Comparison of ENCODE assay signal across 8 mouse cellular contexts in the genomic region with DNA sequence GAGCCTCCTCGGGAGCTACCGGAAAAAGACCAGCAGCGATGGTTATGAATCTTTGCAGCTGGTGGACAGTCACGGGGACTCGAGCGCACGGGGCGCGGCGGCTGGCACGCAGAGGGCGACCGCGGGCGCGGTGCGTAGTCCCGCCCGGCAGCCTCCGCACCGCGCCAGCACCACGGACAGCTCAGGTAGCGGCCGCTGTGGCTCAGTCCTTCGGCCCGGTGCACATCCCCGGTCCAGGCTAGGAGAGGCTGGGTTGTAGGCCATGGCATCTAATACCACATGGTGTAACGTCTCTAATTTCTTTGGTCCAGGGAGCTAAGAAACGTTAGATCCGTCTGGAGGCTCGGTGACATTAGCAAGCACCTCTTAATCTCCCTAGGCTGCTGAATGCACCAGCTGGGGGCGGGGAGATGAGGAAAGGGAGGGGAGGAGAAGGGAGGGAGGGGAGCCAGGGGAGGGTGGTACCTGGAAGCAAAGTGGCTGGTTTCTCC. TPM values are rescaled to one million over a fixed set of nuclear protein-coding genes. Genes with fewer than 3 reads are reported as not detected.
A peak's percentile ranks its signal among the peaks of the same experiment; 100 is the strongest.
DNase-seq lines count a peak whose midpoint lies in the region; ATAC-seq and TF ChIP-seq lines count a peak whose summit lies in the region.

No protein-coding gene starts in this region.

- peaks cover 12% of the 10 kb centered on the region; the same call in 1 of the 2 replicates for H3K4me1 ChIP-seq in embryonic facial prominence, embryonic 12.5 days
- H3K4me1 ChIP-seq in limb, embryonic 12.5 days (replicated peaks) = peaks cover 13% of the 10 kb centered on the region; the same call in 1 of the 2 replicates
- H3K4me1 ChIP-seq in midbrain, embryonic 13.5 days (replicated peaks) = peaks cover 25% of the 10 kb centered on the region
- no peaks in the 10 kb centered on the region for H3K4me1 ChIP-seq in stomach, postnatal 0 days (replicated peaks; ENCODE audit: control insufficient read depth, insufficient read depth)

- no peak for TF ChIP-seq CTCF in stomach, postnatal 0 days (IDR thresholded peaks at IDR 0.05; ENCODE audit: low read depth)

- H3K4me2 ChIP-seq in embryonic facial prominence, embryonic 12.5 days (replicated peaks) = peak overlapping the region; percentile 79
- peak overlapping the region; percentile 66 for H3K4me2 ChIP-seq in limb, embryonic 12.5 days
- peak overlapping the region; percentile 71 for H3K4me2 ChIP-seq in midbrain, embryonic 13.5 days (replicated peaks)
- peak overlapping the region; percentile 45 for H3K4me2 ChIP-seq in stomach, postnatal 0 days (replicated peaks; ENCODE audit: low read depth)

- DNase-seq in MN1 (ENCODE audit: low spot score) = peak; percentile 53
- peak; percentile 72 for DNase-seq in adrenal gland, postnatal 25 days
- DNase-seq in heart, postnatal 4 days = peak; percentile 70
- peak; percentile 75 for DNase-seq in stomach, postnatal 0 days (ENCODE audit: low spot score)
- no peak for DNase-seq in spleen, adult 12 weeks (ENCODE audit: low spot score)

- TF ChIP-seq EP300 in stomach, postnatal 0 days (optimal IDR thresholded peaks at IDR 0.05) = no peak

- peak overlapping the region; percentile 41 for H3K4me3 ChIP-seq in embryonic facial prominence, embryonic 12.5 days
- peak overlapping the region; percentile 33 for H3K4me3 ChIP-seq in limb, embryonic 12.5 days (replicated peaks)
- peak overlapping the region; percentile 65 for H3K4me3 ChIP-seq in midbrain, embryonic 13.5 days (replicated peaks)
- peak overlapping the region; percentile 26; the same call in 1 of the 2 replicates for H3K4me3 ChIP-seq in stomach, postnatal 0 days (ENCODE audit: low read depth, low read length)

- peak overlapping the region; percentile 30; the same call in 1 of the 2 replicates for H3K27ac ChIP-seq in embryonic facial prominence, embryonic 12.5 days
- no peak overlapping the region for H3K27ac ChIP-seq in limb, embryonic 12.5 days
- peak overlapping the region; percentile 96 for H3K27ac ChIP-seq in midbrain, embryonic 13.5 days
- H3K27ac ChIP-seq in stomach, postnatal 0 days (replicated peaks) = no peak overlapping the region

- WGBS in embryonic facial prominence, embryonic 12.5 days = under 1% methylated on average over 33 of the region's 33 CpGs
- under 1% methylated on average over 33 of the region's 33 CpGs for WGBS in limb, embryonic 12.5 days
- WGBS in midbrain, embryonic 13.5 days = under 1% methylated on average over 33 of the region's 33 CpGs
- under 1% methylated on average over 33 of the region's 33 CpGs for WGBS in stomach, postnatal 0 days

- peaks cover 27% of the 10 kb centered on the region for H3K27me3 ChIP-seq in embryonic facial prominence, embryonic 12.5 days
- peaks cover 35% of the 10 kb centered on the region for H3K27me3 ChIP-seq in limb, embryonic 12.5 days
- H3K27me3 ChIP-seq in midbrain, embryonic 13.5 days = peaks cover 11% of the 10 kb centered on the region
- H3K27me3 ChIP-seq in stomach, postnatal 0 days (ENCODE audit: control insufficient read depth, insufficient read depth, low read length) = no peaks in the 10 kb centered on the region

- H3K36me3 ChIP-seq in embryonic facial prominence, embryonic 12.5 days = no peaks in the 10 kb centered on the region
- no peaks in the 10 kb centered on the region for H3K36me3 ChIP-seq in limb, embryonic 12.5 days
- H3K36me3 ChIP-seq in midbrain, embryonic 13.5 days = no peaks in the 10 kb centered on the region
- H3K36me3 ChIP-seq in stomach, postnatal 0 days (ENCODE audit: control insufficient read depth, insufficient read depth, low read length) = no peaks in the 10 kb centered on the region

- H3K9me3 ChIP-seq in embryonic facial prominence, embryonic 12.5 days = no peaks in the 10 kb centered on the region
- H3K9me3 ChIP-seq in limb, embryonic 12.5 days = no peaks in the 10 kb centered on the region
- no peaks in the 10 kb centered on the region for H3K9me3 ChIP-seq in midbrain, embryonic 13.5 days
- H3K9me3 ChIP-seq in stomach, postnatal 0 days (ENCODE audit: control insufficient read depth, low read length) = no peaks in the 10 kb centered on the region

- no peak overlapping the region for H3K9ac ChIP-seq in embryonic facial prominence, embryonic 12.5 days
- no peak overlapping the region for H3K9ac ChIP-seq in limb, embryonic 12.5 days (replicated peaks)
- peak overlapping the region; percentile 78 for H3K9ac ChIP-seq in midbrain, embryonic 13.5 days (replicated peaks)
- no peak overlapping the region for H3K9ac ChIP-seq in stomach, postnatal 0 days (ENCODE audit: low read length)

- peak; percentile 83 for ATAC-seq in embryonic facial prominence, embryonic 12.5 days (ENCODE audit: insufficient number of reproducible peaks, insufficient read depth, low FRiP score, low TSS enrichment)
- peak; percentile 85 for ATAC-seq in limb, embryonic 12.5 days (ENCODE audit: insufficient number of reproducible peaks, insufficient read depth, low FRiP score, low TSS enrichment, low read depth)
- peak; percentile 95 for ATAC-seq in midbrain, embryonic 13.5 days
- peak; percentile 86 for ATAC-seq in stomach, postnatal 0 days (ENCODE audit: low FRiP score, low TSS enrichment)

RNA-seq across cellular contexts. Expression of gene Dnajc6, which starts 54.3 kb away (rescaled TPM):
- 3.0 and 4.6 TPM in 2 replicates for total RNA-seq in adrenal gland, postnatal 25 days (2021)
- 2.6 and 3.3 TPM in 2 replicates for polyA plus RNA-seq in embryonic facial prominence, embryonic 12.5 days (2016; fragmentation: Nextera tagmentation; extraction: Ambion mirVana)
- under 1 TPM; 0.48 to 0.52 TPM for total RNA-seq in heart, postnatal 4 days (2021)
- 0.66 and 1.4 TPM in 2 replicates for polyA plus RNA-seq in limb, embryonic 12.5 days (2016; fragmentation: Nextera tagmentation; extraction: Ambion mirVana)
- 23.9 and 24.8 TPM in 2 replicates for polyA plus RNA-seq in midbrain, embryonic 13.5 days (2015; fragmentation: Nextera tagmentation; extraction: Ambion mirVana)
- 0.81 and 0.83 TPM in 2 replicates for polyA plus RNA-seq in stomach, postnatal 0 days (2015; fragmentation: Nextera tagmentation; extraction: Ambion mirVana)

Comparison
In these comparisons a context has a peak if more than half of its experiments do, and no peak if none do; other contexts are left out.
1. H3K27ac ChIP-seq: peak in embryonic facial prominence, embryonic 12.5 days (single experiment) and midbrain, embryonic 13.5 days (single experiment); none in limb, embryonic 12.5 days (single experiment) and stomach, postnatal 0 days (single experiment).
2. Peak in every context shown above with its lines, with median percentiles within 50 percentile points of each other: ATAC-seq, H3K4me2 ChIP-seq and H3K4me3 ChIP-seq.